Mouse (Mus musculus) kidney, adult 9 months (tissue): ENCODE results near the gene Prokr1.
"Not testable (repeated sequence)": the region's sequence is repeated elsewhere in the genome, so short reads cannot be mapped to it uniquely, and the experiment has no call there.

Experiments used
- DNase-seq: peaks from one replicate; pipeline ENCODE4 v3.0.0; 2022

The Prokr1 gene

DNA sequence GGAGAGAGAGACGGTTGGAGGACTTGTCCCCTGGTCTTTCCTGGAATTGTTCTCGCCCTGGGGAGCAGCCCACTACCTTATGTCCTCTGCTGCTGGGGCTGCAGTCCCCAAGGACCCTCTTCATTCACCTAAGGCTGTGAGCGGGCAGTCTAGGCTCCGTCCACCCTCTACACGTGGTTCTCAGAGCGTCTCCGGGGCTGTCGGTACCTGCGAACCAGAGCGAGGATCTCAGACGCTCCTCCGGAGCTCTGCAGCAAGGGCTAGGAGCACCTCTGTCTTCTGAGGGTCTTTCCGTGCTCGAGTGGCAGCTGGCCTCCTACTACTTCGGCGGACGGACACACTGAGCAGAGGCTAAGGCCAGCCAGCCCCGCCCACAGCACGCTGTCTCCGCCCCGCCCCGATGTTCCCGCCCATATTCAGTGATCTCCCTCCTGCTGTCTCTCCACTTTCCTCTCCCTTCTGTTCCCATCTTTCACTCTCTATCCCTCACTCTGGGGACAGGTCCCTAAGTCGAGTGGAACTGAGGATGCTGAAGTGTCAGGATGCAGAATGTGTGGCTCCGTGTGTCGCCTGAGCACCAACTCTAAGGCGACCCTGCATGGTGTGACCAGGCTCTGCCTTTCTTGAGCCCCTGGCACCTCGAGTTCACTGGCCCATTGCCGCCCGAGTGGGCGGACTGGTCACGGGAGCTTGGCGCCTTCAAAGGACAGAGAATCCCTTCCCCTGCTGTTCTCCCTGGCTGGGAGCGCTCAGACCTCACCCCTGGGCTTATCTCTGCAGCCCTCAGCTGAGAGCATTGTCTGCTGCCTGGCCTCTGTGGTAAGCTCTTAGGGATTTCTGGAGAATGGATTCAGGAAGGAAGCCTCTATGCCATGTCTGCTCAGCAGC is at the start of gene Prokr1:
TSS of gene Prokr1 (minus strand) at position 350 of the 888 bp plus-strand sequence.
- DNase-seq: peak; percentile 18

GRCm38 (mm10) chr6:87638134-87638660 is 47.7 kb upstream of the Prokr1 start:
- no peak for DNase-seq

GRCm38 (mm10) chr6:87632176-87632575 is 41.6 kb upstream of the Prokr1 start:
- DNase-seq: no peak

DNA sequence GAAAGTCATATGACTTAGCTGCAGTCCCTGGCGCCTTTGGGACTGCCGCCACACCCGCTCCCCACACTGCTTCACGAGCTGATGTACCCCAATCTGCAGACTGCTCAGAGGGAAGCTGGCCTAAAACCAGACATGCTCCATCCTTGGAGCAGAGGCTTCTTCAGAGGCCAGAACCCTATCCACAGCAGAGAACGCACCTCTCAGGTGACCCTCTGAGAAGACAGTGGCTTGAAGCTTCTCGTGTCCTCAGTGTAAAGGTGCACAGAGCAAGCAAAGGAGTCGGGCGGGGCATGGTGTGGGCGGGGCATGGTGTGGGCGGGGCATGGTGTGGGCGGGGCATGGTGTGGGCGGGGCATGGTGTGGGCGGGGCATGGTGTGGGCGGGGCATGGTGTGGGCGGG is 38.4 kb upstream of the Prokr1 start:
- DNase-seq: not testable (repeated sequence)

- no peak for DNase-seq
These were observed 32.6 kb upstream of the Prokr1 start for GRCm38 (mm10) chr6:87623151-87623550.

DNA sequence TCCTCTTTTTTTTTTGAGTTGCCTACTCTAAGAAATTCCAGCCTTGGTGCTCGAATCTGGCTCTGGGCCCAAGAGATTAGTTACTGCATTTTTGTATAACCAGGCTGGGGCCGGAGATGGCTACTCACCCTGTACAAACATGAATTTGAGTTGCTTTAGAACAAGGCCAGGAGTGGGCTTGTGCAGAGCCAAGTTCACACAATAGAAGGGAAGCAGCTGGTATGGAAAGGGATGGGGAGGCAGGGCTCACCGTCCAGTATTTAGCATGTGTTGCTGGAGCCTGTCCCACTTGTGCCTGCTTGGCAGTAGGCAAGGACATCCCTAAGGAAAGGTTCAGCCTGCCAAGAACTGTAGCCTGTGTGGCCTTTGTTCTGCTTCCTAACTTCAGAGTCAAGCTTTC is 30.7 kb upstream of the Prokr1 start:
- DNase-seq: peak; percentile 3

- DNase-seq: no peak
These were observed 27.5 kb upstream of the Prokr1 start for GRCm38 (mm10) chr6:87618021-87618420.

DNA sequence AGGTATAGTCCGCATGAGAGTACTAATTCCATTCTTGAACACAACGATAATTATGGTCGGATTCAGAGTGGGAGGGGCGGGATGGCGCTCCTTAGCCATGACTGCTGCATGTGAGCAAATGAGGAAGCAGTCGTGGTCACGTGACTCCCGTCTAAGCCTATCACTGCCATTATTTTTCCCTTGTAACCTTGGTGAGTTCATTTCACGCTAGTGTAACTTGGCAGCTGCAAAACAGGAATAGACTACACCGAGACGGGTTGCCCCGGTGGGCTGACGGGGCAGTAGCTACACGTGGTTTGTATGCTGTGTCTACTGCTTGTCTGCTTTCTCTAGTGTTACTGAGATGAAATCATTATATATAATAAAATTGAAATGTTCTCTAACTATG is 25.1 kb upstream of the Prokr1 start:
- DNase-seq: no peak

DNA sequence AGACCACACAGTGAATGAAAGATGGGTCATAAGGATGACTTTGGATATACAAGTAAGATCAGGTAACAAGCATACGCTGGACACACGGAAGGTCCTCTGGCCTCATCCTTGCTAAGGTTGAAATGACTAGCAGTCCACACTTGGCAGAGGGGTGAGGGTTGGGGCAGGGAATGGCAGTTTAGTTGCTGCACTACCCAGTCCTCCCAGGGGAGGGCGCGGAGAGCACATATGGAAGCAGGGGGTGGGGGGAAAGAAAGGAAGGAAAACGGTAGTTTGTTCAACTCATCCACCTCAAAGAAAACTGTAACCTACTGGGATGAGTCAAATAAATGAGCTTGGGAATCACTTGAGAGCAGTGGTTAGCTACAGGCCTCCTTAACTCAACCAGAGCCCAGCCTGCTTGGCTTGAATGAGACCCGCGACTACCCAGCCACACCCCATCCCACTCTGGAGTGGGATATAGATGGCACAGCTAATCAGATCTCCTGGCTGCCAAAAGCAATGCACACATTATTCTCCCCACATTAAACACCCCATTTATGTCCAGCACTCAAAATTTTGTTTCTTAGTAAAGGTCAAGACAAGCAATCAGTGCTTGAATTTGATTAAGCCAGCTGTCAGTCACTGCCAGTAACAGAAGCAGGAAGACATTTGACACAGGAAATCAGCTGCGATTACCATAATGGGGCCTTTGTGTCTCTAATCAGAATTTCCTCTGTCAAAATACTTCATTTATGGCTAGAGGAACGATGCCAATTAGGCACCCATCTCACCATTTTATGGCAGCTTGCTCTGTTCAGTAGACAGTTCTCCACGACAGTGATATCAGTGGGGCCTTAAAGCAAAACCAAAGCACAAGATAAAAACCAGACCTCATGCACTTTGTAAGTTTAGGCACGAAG is 24.5 kb upstream of the Prokr1 start:
- DNase-seq: peak; percentile 26

DNA sequence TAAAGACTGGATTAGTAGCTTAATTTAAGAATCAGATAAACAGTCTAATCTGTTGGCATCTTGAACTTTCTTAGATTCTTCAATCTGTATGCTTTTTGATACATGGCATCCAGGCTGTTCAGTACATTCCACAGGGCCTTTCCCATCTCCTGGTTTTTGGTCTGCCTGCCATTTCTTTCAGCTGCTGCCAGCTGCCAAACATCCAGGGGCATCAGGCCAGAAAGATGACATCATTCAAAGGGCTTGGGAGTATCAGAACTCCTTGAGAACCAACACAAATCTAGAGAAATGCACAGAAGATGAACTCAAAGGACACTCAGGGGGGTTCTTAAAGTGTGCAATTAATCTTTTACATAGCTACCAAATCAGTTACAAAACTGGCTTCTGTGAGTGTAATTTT is 9.3 kb upstream of the Prokr1 start:
- DNase-seq: no peak

GRCm38 (mm10) chr6:87597116-87597833 is 6.7 kb upstream of the Prokr1 start:
- peak; percentile 83 for DNase-seq

DNA sequence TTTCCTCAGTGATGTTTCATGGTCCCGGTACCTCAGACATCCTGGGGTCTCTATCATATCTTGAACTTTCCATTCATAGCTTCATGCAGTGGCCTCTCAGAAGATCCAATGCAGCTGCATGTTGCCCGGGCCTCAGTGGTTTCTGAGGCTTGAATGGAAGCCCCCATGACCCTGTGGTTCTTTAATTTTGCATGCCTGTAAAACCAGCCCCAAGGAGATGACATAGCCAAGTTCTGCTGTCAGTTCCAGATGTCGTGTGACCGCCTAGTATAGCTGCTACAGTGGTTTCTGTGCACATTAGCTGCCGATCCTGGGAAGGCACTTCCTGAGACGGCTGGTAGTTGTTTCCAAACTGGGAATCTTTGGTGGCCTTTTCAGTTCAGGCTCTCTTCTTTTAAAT is 3.6 kb upstream of the Prokr1 start:
- no peak for DNase-seq

- no peak for DNase-seq
These were observed 687 bp downstream of the Prokr1 start for GRCm38 (mm10) chr6:87589718-87590393.

DNA sequence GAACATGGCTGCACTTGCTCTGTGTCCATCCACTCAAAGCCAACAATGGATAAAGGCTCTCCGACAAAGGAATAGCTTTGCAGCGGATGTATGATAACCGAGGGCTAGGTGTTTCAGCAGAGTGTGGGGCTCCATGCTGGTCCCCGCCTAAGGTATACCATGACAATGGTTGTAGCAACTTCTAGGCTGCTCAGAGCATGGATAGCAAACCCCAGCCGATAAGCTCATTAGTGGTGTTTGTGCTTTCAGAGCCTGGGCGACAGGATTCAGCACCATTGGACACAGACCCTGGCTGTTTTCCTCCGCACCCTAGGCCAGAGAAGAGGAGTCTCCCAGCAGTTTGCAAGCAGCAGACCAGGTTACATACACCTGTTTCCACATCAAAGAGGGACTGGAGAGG is 6.6 kb downstream of the Prokr1 start:
- DNase-seq: no peak

DNA sequence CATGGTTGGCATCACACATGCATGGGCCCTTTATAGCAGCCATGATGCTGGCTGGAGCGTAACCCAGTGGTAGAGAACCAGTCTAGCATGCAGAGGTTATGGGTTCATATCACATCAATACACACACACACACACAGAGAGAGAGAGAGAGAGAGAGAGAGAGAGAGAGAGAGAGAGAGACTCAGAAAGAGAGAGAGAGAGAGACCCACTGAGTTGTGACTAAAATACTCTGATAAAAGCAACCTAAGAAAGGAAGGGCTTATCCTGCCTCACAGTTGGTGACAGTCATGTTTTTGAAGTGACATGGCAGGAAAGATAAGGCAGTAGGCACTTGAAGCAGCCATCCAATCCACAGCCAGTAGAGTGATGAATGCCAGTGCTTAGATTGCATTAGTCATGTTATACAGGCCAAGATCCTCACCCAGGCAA is 7.3 kb downstream of the Prokr1 start:
- DNase-seq: no peak

DNA sequence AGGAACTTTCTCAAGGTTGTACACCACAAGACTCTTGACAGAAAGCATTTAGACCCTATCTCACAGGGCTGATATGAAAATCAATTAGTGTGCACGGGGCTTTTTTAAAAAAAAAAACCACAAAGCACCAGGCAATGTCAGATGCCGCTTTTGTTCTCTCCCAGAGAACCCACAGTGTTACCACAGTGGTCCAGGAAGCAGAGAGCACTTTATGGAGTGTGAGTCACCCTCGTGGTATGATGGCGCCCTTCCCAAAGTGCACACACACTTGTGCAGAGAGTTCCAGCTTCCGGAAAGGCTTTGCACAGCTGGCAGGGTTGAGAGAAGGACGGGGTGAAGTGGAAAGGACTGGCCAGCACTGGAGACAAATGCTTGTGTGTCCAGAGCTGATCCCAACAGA is 8.1 kb downstream of the Prokr1 start:
- peak; percentile 9 for DNase-seq

- no peak for DNase-seq
These were observed 9.0 kb downstream of the Prokr1 start for GRCm38 (mm10) chr6:87581581-87581980.

- DNase-seq: no peak
These were observed 9.5 kb downstream of the Prokr1 start for GRCm38 (mm10) chr6:87581071-87581470.

- no peak for DNase-seq
These were observed 12.3 kb downstream of the Prokr1 start for GRCm38 (mm10) chr6:87578247-87578646.

- no peak for DNase-seq
These were observed 13.8 kb downstream of the Prokr1 start for GRCm38 (mm10) chr6:87576648-87577330.

GRCm38 (mm10) chr6:87571863-87572262 is 18.7 kb downstream of the Prokr1 start:
- DNase-seq: not testable (repeated sequence)
